Mouse (Mus musculus): Measurements from ENCODE around the gene Keap1.
"Not testable (repeated sequence)": the region's sequence is repeated elsewhere in the genome, so short reads cannot be mapped to it uniquely, and the experiment has no call there.

Keap1 gene

GRCm38 (mm10) chr9:21196521-21197433, 42.4 kb downstream of the Keap1 start:
- no peak for DNase-seq (ENCODE audit: low spot score in 2 of 2)

- not testable (repeated sequence) for DNase-seq (ENCODE audit: low spot score in 2 of 2)
These were observed 43.2 kb downstream of the Keap1 start for GRCm38 (mm10) chr9:21195736-21196505.

- no peak for DNase-seq (ENCODE audit: low spot score in 2 of 2)
These were observed 44.2 kb downstream of the Keap1 start for GRCm38 (mm10) chr9:21194787-21195493.

GRCm38 (mm10) chr9:21193786-21194185, 45.4 kb downstream of the Keap1 start:
- no peak for DNase-seq (ENCODE audit: low spot score in 2 of 2)

- DNase-seq (ENCODE audit: low spot score in 2 of 2): no peak
These were observed 48.5 kb downstream of the Keap1 start for GRCm38 (mm10) chr9:21190670-21191069.

GRCm38 (mm10) chr9:21189905-21190304, 49.3 kb downstream of the Keap1 start:
- DNase-seq (ENCODE audit: low spot score in 2 of 2): no peak

GRCm38 (mm10) chr9:21185436-21185835, 53.7 kb downstream of the Keap1 start:
- no peak for DNase-seq (ENCODE audit: low spot score in 2 of 2)

GRCm38 (mm10) chr9:21184733-21185132, 54.4 kb downstream of the Keap1 start:
- no peak for DNase-seq (ENCODE audit: low spot score in 2 of 2)

GRCm38 (mm10) chr9:21183905-21184413, 55.2 kb downstream of the Keap1 start:
- DNase-seq (ENCODE audit: low spot score in 2 of 2): peak in 1 of 2 experiments; percentile 37

GRCm38 (mm10) chr9:21183421-21183820, 55.7 kb downstream of the Keap1 start:
- DNase-seq (ENCODE audit: low spot score in 2 of 2): no peak

- DNase-seq (ENCODE audit: low spot score in 2 of 2): peak in 1 of 2 experiments; percentile 45
These were observed 57.5 kb downstream of the Keap1 start for GRCm38 (mm10) chr9:21181421-21182220.

- no peak for DNase-seq (ENCODE audit: low spot score in 2 of 2)
These were observed 58.3 kb downstream of the Keap1 start for GRCm38 (mm10) chr9:21180841-21181240.

GRCm38 (mm10) chr9:21180402-21180801, 58.8 kb downstream of the Keap1 start:
- DNase-seq (ENCODE audit: low spot score in 2 of 2): no peak
